Mouse (Mus musculus) embryonic fibroblast, embryonic 13.5 days (primary cell): Measurements from ENCODE around the gene Twf1.

Experiments
- CTCF ChIP-seq: IDR thresholded peaks from 2 replicates; pipeline ENCODE4 v1.5.1; 2011; ENCODE audit warnings: mild to moderate bottlenecking, control low read depth, low read length, moderate library complexity, borderline replicate concordance; ENCODE audit not compliant: insufficient read depth
- POLR2A ChIP-seq: IDR thresholded peaks from 2 replicates; pipeline ENCODE4 v1.6.1; 2011; ENCODE audit warnings: low read depth, mild to moderate bottlenecking, control low read depth, low read length, moderate library complexity

DNA sequence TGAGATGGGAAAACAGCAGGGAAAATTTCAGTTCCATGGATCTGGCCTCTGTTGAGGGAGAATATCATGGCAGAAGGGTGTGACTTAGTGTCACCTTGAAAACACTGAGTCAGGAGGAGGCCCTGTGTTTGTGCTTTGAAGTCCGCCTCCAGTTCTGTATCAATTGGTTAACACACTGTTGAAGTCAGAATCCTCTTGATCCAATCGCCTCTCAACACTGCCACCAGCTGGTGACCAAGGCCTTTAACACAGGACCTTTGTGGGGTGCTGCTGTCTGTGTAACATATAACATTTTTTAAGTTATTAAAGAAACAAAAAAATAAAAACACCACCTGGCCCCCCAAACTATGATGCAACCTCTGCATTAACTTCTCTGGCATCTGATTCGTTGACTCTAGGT is 11.7 kb upstream of the Twf1 start:
- TF ChIP-seq CTCF = peak; percentile 50; the same call in 1 of the 2 replicates
- no peak for TF ChIP-seq POLR2A
